20 mouse cellular contexts compared by ENCODE assay signal in genomic region chr9:77399801-77400200, GRCm38 (mm10). TPM values are rescaled to one million over a fixed set of nuclear protein-coding genes. Genes with fewer than 3 reads are reported as not detected.
"Had no signal": no experiment of that assay in that cellular context is flagged by ENCODE, and none has a peak within 500 bp of the region (broad histone marks: within the 10 kb centered on the region; RNA-seq: fewer than 3 reads in every experiment).

No protein-coding gene starts in this region.

- H3K4me3 ChIP-seq: liver, embryonic 13.5 days; liver, embryonic 15.5 days; megakaryocyte, embryonic 14.5 days; midbrain, embryonic 12.5 days; neural tube, embryonic 12.5 days; stomach, embryonic 15.5 days had no signal

- H3K36me3 ChIP-seq: liver, embryonic 13.5 days; liver, embryonic 15.5 days; midbrain, embryonic 12.5 days; neural tube, embryonic 12.5 days; stomach, embryonic 15.5 days had no signal

- H3K4me1 ChIP-seq: liver, embryonic 13.5 days; liver, embryonic 15.5 days; megakaryocyte, embryonic 14.5 days; neural tube, embryonic 12.5 days; stomach, embryonic 15.5 days had no signal

- H3K4me2 ChIP-seq: liver, embryonic 13.5 days; liver, embryonic 15.5 days; lung, embryonic 14.5 days; midbrain, embryonic 12.5 days; neural tube, embryonic 12.5 days; stomach, embryonic 15.5 days had no signal

- DNase-seq: liver, embryonic 13.5 days; liver, postnatal 0 days; lung, embryonic 14.5 days; lung, postnatal 10 days; lung, postnatal 36 days; midbrain, embryonic 14.5 days; right cerebral cortex, postnatal 14 days; thymus, adult 2 months; thymus, postnatal 25 days; thymus, postnatal 4 days had no signal

- ATAC-seq: liver, postnatal 0 days had no signal

- H3K9me3 ChIP-seq: liver, embryonic 13.5 days; liver, embryonic 15.5 days; megakaryocyte, embryonic 14.5 days; midbrain, embryonic 12.5 days; neural tube, embryonic 12.5 days; stomach, embryonic 15.5 days had no signal

- H3K9ac ChIP-seq: liver, embryonic 13.5 days; liver, embryonic 15.5 days; liver, postnatal 0 days; lung, embryonic 14.5 days; midbrain, embryonic 12.5 days; neural tube, embryonic 12.5 days; stomach, embryonic 15.5 days had no signal

- H3K27me3 ChIP-seq: liver, embryonic 13.5 days; liver, embryonic 15.5 days; megakaryocyte, embryonic 14.5 days; midbrain, embryonic 12.5 days; neural tube, embryonic 12.5 days; stomach, embryonic 15.5 days had no signal

- H3K27ac ChIP-seq: liver, embryonic 13.5 days; liver, embryonic 15.5 days; macrophage; midbrain, embryonic 12.5 days; neural tube, embryonic 12.5 days; stomach, embryonic 15.5 days; stomach, postnatal 0 days had no signal

RNA-seq across cellular contexts. Expression of gene Mlip, which starts 47.0 kb away (rescaled TPM):
- total RNA-seq: monocyte, adult 5-6 weeks; neutrophil, adult 5-6 weeks had no signal
- polyA plus RNA-seq: liver, embryonic 13.5 days; liver, postnatal 0 days; macrophage; spleen, adult 2 months had no signal
